ENCODE assay signal across 13 mouse cellular contexts in the genomic region with DNA sequence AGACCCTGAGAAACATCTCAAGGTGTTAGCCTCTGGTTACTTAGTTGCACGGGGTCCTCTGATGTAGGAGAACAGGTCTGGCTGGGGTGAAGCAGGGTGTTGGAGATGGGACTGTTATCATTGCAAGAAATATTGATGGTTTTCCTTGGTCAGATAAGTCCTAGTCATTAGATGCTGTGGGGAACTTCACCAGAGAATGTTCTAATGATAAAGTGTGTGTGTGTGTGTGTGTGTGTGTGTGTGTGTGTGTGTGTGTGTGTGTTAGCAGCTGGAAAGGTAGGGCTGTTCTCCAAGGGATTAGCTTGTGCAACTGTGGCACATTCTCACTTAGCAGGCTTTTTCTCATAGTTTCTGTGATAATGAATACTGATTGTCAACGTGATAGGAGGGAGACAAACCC.
"Had no signal": no experiment of that assay in that cellular context is flagged by ENCODE, and none has a peak within 500 bp of the region (broad histone marks: within the 10 kb centered on the region; RNA-seq: fewer than 3 reads in every experiment).

No protein-coding gene starts in this region.

- H3K4me1 ChIP-seq: midbrain, embryonic 13.5 days; neural tube, embryonic 12.5 days had no signal

- H3K4me2 ChIP-seq: lung, embryonic 14.5 days; midbrain, embryonic 13.5 days; neural tube, embryonic 12.5 days had no signal

- H3K9ac ChIP-seq: lung, embryonic 14.5 days; midbrain, embryonic 13.5 days; neural tube, embryonic 12.5 days had no signal

- H3K4me3 ChIP-seq: midbrain, embryonic 10.5 days; midbrain, embryonic 13.5 days; neural tube, embryonic 12.5 days had no signal

- DNase-seq: lung, adult 18-20 months; lung, embryonic 14.5 days; lung, postnatal 10 days; lung, postnatal 4 days; right cerebral cortex, postnatal 14 days; spleen, adult 18-20 months; thymus, adult 18-20 months; thymus, postnatal 14 days; thymus, postnatal 36 days had no signal

- H3K27me3 ChIP-seq: midbrain, embryonic 13.5 days; neural tube, embryonic 12.5 days had no signal

- H3K27ac ChIP-seq: midbrain, embryonic 10.5 days; midbrain, embryonic 13.5 days; neural tube, embryonic 12.5 days had no signal

- H3K9me3 ChIP-seq: midbrain, embryonic 10.5 days; midbrain, embryonic 13.5 days; neural tube, embryonic 12.5 days had no signal

- ATAC-seq: midbrain, embryonic 13.5 days; midbrain, embryonic 16.5 days had no signal

- H3K36me3 ChIP-seq: midbrain, embryonic 10.5 days; midbrain, embryonic 13.5 days; neural tube, embryonic 12.5 days had no signal
